Mouse (Mus musculus) heart, embryonic 11.5 days (tissue): ENCODE measurements around the gene Sgpp1. TPM values are rescaled to one million over a fixed set of nuclear protein-coding genes. Genes with fewer than 3 reads are reported as not detected.
"Not testable (repeated sequence)": the region's sequence is repeated elsewhere in the genome, so short reads cannot be mapped to it uniquely, and the experiment has no call there.

Experiments used
- ATAC-seq: fragments of 200-750 bp; cut with Nextera tagmentation; replicated peaks from 2 replicates; pipeline ENCODE4 v1.8.0; 2017; ENCODE audit warnings: moderate library complexity; ENCODE audit not compliant: insufficient number of reproducible peaks, low FRiP score, low TSS enrichment
- H3K27ac ChIP-seq: fragments of 300-500 bp; sonication (generic); 2 replicates; pipeline ENCODE4 v1.5.1; 2014; ENCODE audit warnings: mild to moderate bottlenecking, low read depth, low read length
- H3K27me3 ChIP-seq: fragments of 300-500 bp; sonication (generic); 2 replicates; pipeline ENCODE4 v1.6.1; 2014; ENCODE audit warnings: mild to moderate bottlenecking, low read length, mixed read lengths; ENCODE audit not compliant: control insufficient read depth, insufficient read depth
- H3K36me3 ChIP-seq: fragments of 300-500 bp; sonication (generic); 2 replicates; pipeline ENCODE4 v1.6.1; 2014; ENCODE audit warnings: mild to moderate bottlenecking, low read length, moderate library complexity, mixed read lengths; ENCODE audit not compliant: control insufficient read depth, insufficient read depth
- H3K4me1 ChIP-seq: fragments of 300-500 bp; sonication (generic); 2 replicates; pipeline ENCODE4 v1.6.1; 2014; ENCODE audit warnings: low read length; ENCODE audit not compliant: control insufficient read depth, insufficient read depth
- H3K4me2 ChIP-seq: fragments of 300-500 bp; sonication (generic); 2 replicates; pipeline ENCODE4 v1.6.1; 2014; ENCODE audit warnings: mild to moderate bottlenecking, moderate library complexity
- H3K4me3 ChIP-seq: fragments of 300-500 bp; sonication (generic); 2 replicates; pipeline ENCODE4 v1.5.1; 2014; ENCODE audit warnings: low read depth, low read length
- H3K9ac ChIP-seq: fragments of 300-500 bp; sonication (generic); 2 replicates; pipeline ENCODE4 v1.6.1; 2014; ENCODE audit warnings: mild to moderate bottlenecking, low read depth, low read length, moderate library complexity
- H3K9me3 ChIP-seq: fragments of 300-500 bp; sonication (generic); replicated peaks from 2 replicates; pipeline ENCODE4 v1.6.1; 2016; ENCODE audit warnings: low read length; ENCODE audit not compliant: control insufficient read depth
- WGBS: fragments of 180-500 bp; shearing (Covaris S2); extraction: QIAGEN DNeasy Blood & Tissue Kit; methylation state at CpG from one replicate; pipeline ENCODE4 v1.1.7; 2014; ENCODE audit not compliant: insufficient replicate concordance; 5-methylcytosine and 5-hydroxymethylcytosine counted together
- polyA plus RNA-seq: library from polyadenylated mRNA; unstranded; fragments of >200 nt; fragmentation: Nextera tagmentation; extraction: Ambion mirVana; gene quantifications from 2 replicates; pipeline ENCODE4 v1.2.1, GENCODE M21; 2014

Gene Sgpp1
- polyA plus RNA-seq, 1 experiment from 2014 or later, result 17.1 TPM

- WGBS, result 81% methylated on average over 9 of the region's 9 CpGs
- no peak for ATAC-seq
Observed at GRCm38 (mm10) chr12:75710596-75711376, 24.7 kb downstream of the Sgpp1 start.

GRCm38 (mm10) chr12:75709506-75709905 lies 26.0 kb downstream of the Sgpp1 start:
- no peak overlapping the region for H3K27ac ChIP-seq
- H3K4me2 ChIP-seq, result no peak overlapping the region
- 77% methylated on average over 2 of the region's 2 CpGs for WGBS
- no peak for ATAC-seq
- H3K36me3 ChIP-seq, result no peaks in the 10 kb centered on the region
- no peak overlapping the region for H3K9ac ChIP-seq
- no peak overlapping the region for H3K4me3 ChIP-seq
- H3K9me3 ChIP-seq, result no peaks in the 10 kb centered on the region
- H3K27me3 ChIP-seq, result no peaks in the 10 kb centered on the region
- H3K4me1 ChIP-seq, result no peaks in the 10 kb centered on the region

More at GRCm38 (mm10) chr12:75710596-75711376, 24.7 kb downstream of the Sgpp1 start:
- no peaks in the 10 kb centered on the region for H3K27me3 ChIP-seq
- H3K36me3 ChIP-seq, result no peaks in the 10 kb centered on the region
- no peak overlapping the region for H3K27ac ChIP-seq
- H3K4me2 ChIP-seq, result no peak overlapping the region
- H3K9ac ChIP-seq, result no peak overlapping the region
- no peaks in the 10 kb centered on the region for H3K4me1 ChIP-seq
- H3K9me3 ChIP-seq, result no peaks in the 10 kb centered on the region
- no peak overlapping the region for H3K4me3 ChIP-seq

- H3K4me1 ChIP-seq, result peaks cover 2% of the 10 kb centered on the region; the same call in 1 of the 2 replicates
- H3K36me3 ChIP-seq, result no peaks in the 10 kb centered on the region
- H3K4me2 ChIP-seq, result no peak overlapping the region
- H3K9me3 ChIP-seq, result no peaks in the 10 kb centered on the region
- H3K9ac ChIP-seq, result no peak overlapping the region
- WGBS, result 83% methylated on average over 7 of the region's 7 CpGs
- no peak for ATAC-seq
- H3K27me3 ChIP-seq, result no peaks in the 10 kb centered on the region
- H3K27ac ChIP-seq, result no peak overlapping the region
- H3K4me3 ChIP-seq, result no peak overlapping the region
Observed at GRCm38 (mm10) chr12:75706670-75707069, 28.9 kb downstream of the Sgpp1 start.

- no peaks in the 10 kb centered on the region for H3K9me3 ChIP-seq
- no peak for ATAC-seq
- H3K4me3 ChIP-seq, result no peak overlapping the region
- H3K4me1 ChIP-seq, result peaks cover 8% of the 10 kb centered on the region; the same call in 1 of the 2 replicates
- H3K27ac ChIP-seq, result no peak overlapping the region
- H3K9ac ChIP-seq, result no peak overlapping the region
- 87% methylated on average over 3 of the region's 3 CpGs for WGBS
- H3K4me2 ChIP-seq, result no peak overlapping the region
- no peaks in the 10 kb centered on the region for H3K27me3 ChIP-seq
- no peaks in the 10 kb centered on the region for H3K36me3 ChIP-seq
Observed at GRCm38 (mm10) chr12:75702739-75703122, 32.8 kb downstream of the Sgpp1 start.

- peak overlapping the region; percentile 47; the same call in 1 of the 2 replicates for H3K9ac ChIP-seq
Observed at GRCm38 (mm10) chr12:75702084-75702738, 33.3 kb downstream of the Sgpp1 start.

GRCm38 (mm10) chr12:75701173-75702083 lies 34.1 kb downstream of the Sgpp1 start:
- Histone ChIP-seq H3K4me3 (peak overlapping the region; percentile 21), H3K27me3 (no peaks in the 10 kb centered on the region), H3K4me1 (peaks cover 8% of the 10 kb centered on the region; the same call in 1 of the 2 replicates), H3K36me3 (no peaks in the 10 kb centered on the region), H3K27ac (peak overlapping the region; percentile 0), H3K9ac (peak overlapping the region; percentile 47; the same call in 1 of the 2 replicates), H3K9me3 (no peaks in the 10 kb centered on the region), H3K4me2 (peak overlapping the region; percentile 59)
- 35% methylated on average over 21 of the region's 21 CpGs for WGBS
- peak; percentile 61 for ATAC-seq

More at GRCm38 (mm10) chr12:75702084-75702738, 33.3 kb downstream of the Sgpp1 start:
- Histone ChIP-seq H3K36me3 (no peaks in the 10 kb centered on the region), H3K27me3 (no peaks in the 10 kb centered on the region), H3K9me3 (no peaks in the 10 kb centered on the region), H3K4me1 (peaks cover 8% of the 10 kb centered on the region; the same call in 1 of the 2 replicates), H3K27ac (peak overlapping the region; percentile 0), H3K4me2 (peak overlapping the region; percentile 59), H3K4me3 (peak overlapping the region; percentile 21)
- 51% methylated on average over 14 of the region's 14 CpGs for WGBS
- ATAC-seq, result no peak

DNA sequence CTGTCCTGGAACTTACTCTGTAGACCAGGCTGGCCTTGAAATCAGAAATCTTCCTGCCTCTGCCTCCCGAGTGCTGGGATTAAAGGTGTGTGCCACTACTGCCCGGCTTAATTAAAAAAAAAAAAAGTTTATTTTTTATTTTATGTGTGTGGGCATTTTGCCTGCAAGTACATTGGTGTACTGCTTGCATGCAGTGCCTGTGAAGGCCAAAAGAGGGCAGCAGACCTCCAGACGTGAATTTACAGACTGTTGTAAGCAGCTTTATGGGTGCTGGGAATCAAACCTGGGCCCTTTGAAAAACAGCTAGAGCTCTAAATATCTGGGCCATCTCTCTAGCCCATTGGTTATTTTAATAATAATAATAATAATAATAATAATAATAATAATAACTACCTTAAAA lies 36.8 kb downstream of the Sgpp1 start:
- H3K27me3 ChIP-seq, result no peaks in the 10 kb centered on the region
- 81% methylated on average over 3 of the region's 3 CpGs for WGBS
- no peak for ATAC-seq
- H3K4me2 ChIP-seq, result no peak overlapping the region
- peaks cover 8% of the 10 kb centered on the region; the same call in 1 of the 2 replicates for H3K4me1 ChIP-seq
- H3K36me3 ChIP-seq, result no peaks in the 10 kb centered on the region
- no peaks in the 10 kb centered on the region for H3K9me3 ChIP-seq
- no peak overlapping the region for H3K9ac ChIP-seq
- H3K27ac ChIP-seq, result no peak overlapping the region
- no peak overlapping the region for H3K4me3 ChIP-seq

DNA sequence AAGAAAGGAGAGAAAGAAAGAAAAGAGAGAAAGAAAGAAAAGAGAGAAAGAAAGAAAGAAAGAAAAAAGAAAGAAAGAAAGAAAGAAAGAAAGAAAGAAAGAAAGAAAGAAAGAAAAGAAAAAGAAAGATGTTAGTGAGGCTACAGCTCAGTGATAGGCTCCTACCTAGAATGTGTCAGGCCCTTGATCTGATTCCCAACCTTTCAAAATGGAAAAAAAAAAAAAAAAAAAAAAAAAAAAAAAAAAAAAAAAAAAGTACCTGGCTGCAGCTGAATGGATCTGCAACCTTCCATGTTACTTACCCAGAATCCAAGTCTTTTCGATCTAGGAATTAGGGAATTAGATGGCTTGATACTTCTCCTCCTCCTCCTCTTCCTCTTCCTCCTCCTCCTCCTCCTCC lies 39.7 kb downstream of the Sgpp1 start:
- not testable (repeated sequence) for ATAC-seq, H3K9me3 ChIP-seq, H3K27me3 ChIP-seq, H3K27ac ChIP-seq, H3K4me2 ChIP-seq, H3K9ac ChIP-seq, H3K4me1 ChIP-seq, H3K36me3 ChIP-seq, H3K4me3 ChIP-seq
- WGBS, result 95% methylated on average over 1 of the region's 1 CpGs
